ENCODE assay signal across 8 mouse cellular contexts in genomic region chr4:133087177-133087714, GRCm38 (mm10). TPM values are rescaled to one million over a fixed set of nuclear protein-coding genes. Genes with fewer than 3 reads are reported as not detected.
DNase-seq lines count a peak whose midpoint lies in the region; ATAC-seq and TF ChIP-seq lines count a peak whose summit lies in the region.

No protein-coding gene starts in this region.

- no peak overlapping the region for H3ac ChIP-seq in myocyte (ENCODE audit: control insufficient read depth, insufficient read length)

- peaks cover 69% of the 10 kb centered on the region for H3K4me1 ChIP-seq in forebrain, embryonic 15.5 days
- H3K4me1 ChIP-seq in forebrain, embryonic 10.5 days = peaks cover 67% of the 10 kb centered on the region
- peaks cover 54% of the 10 kb centered on the region for H3K4me1 ChIP-seq in liver, embryonic 11.5 days (replicated peaks; ENCODE audit: control insufficient read depth, insufficient read depth, low read length)
- H3K4me1 ChIP-seq in liver, postnatal 0 days (ENCODE audit: insufficient read depth) = peaks cover 45% of the 10 kb centered on the region
- peaks cover 34% of the 10 kb centered on the region for H3K4me1 ChIP-seq in embryonic fibroblast, embryonic 13.5 days (ENCODE audit: control insufficient read depth, insufficient read depth, low read length)

- TF ChIP-seq CTCF in liver, postnatal 0 days (IDR thresholded peaks at IDR 0.05; ENCODE audit: low read depth) = no peak
- TF ChIP-seq CTCF in embryonic fibroblast, embryonic 13.5 days (IDR thresholded peaks at IDR 0.05; ENCODE audit: borderline replicate concordance, insufficient read depth, low read length) = no peak

- no peak for TF ChIP-seq EP300 in liver, postnatal 0 days (IDR thresholded peaks at IDR 0.05; ENCODE audit: low read depth)

- no peak overlapping the region for H3K4me2 ChIP-seq in forebrain, embryonic 15.5 days (replicated peaks)
- H3K4me2 ChIP-seq in liver, embryonic 11.5 days = no peak overlapping the region
- no peak overlapping the region for H3K4me2 ChIP-seq in liver, postnatal 0 days (ENCODE audit: low read depth, low read length)
- peak overlapping the region; percentile 9 for H3K4me2 ChIP-seq in myocyte (ENCODE audit: low read depth)

- 0 out of 2 replicates have a peak overlapping the region, but pooled peaks have one; percentile 16 for H3K27ac ChIP-seq in forebrain, embryonic 15.5 days (replicated peaks)
- no peak overlapping the region; the same call in 1 of the 2 replicates for H3K27ac ChIP-seq in forebrain, embryonic 10.5 days
- peak overlapping the region; percentile 2; the same call in 1 of the 2 replicates for H3K27ac ChIP-seq in liver, embryonic 11.5 days (ENCODE audit: low read depth, low read length)
- H3K27ac ChIP-seq in liver, postnatal 0 days (ENCODE audit: low read depth) = no peak overlapping the region; the same call in 1 of the 2 replicates
- peak overlapping the region; percentile 71 for H3K27ac ChIP-seq in embryonic fibroblast, embryonic 13.5 days (ENCODE audit: insufficient read depth, low read length)

- ATAC-seq in forebrain, embryonic 15.5 days (replicated peaks) = no peak
- no peak for ATAC-seq in liver, embryonic 11.5 days (replicated peaks; ENCODE audit: low FRiP score)
- ATAC-seq in liver, postnatal 0 days = no peak

- no peaks in the 10 kb centered on the region for H3K36me3 ChIP-seq in forebrain, embryonic 15.5 days
- no peaks in the 10 kb centered on the region for H3K36me3 ChIP-seq in forebrain, embryonic 10.5 days (replicated peaks)
- H3K36me3 ChIP-seq in liver, embryonic 11.5 days (ENCODE audit: control insufficient read depth, insufficient read depth, low read length) = no peaks in the 10 kb centered on the region
- no peaks in the 10 kb centered on the region for H3K36me3 ChIP-seq in liver, postnatal 0 days (replicated peaks; ENCODE audit: insufficient read depth, low read length)
- no peaks in the 10 kb centered on the region for H3K36me3 ChIP-seq in myocyte (ENCODE audit: control insufficient read depth, insufficient read depth)

- H3K4me3 ChIP-seq in forebrain, embryonic 15.5 days = no peak overlapping the region
- H3K4me3 ChIP-seq in forebrain, embryonic 10.5 days = no peak overlapping the region
- H3K4me3 ChIP-seq in liver, embryonic 11.5 days (ENCODE audit: low read depth, low read length) = no peak overlapping the region
- H3K4me3 ChIP-seq in liver, postnatal 0 days (ENCODE audit: low read depth, low read length) = no peak overlapping the region
- no peak overlapping the region for H3K4me3 ChIP-seq in embryonic fibroblast, embryonic 13.5 days (ENCODE audit: insufficient read depth, low read length)
- H3K4me3 ChIP-seq in myocyte = no peak overlapping the region

- H3K9me3 ChIP-seq in forebrain, embryonic 15.5 days = no peaks in the 10 kb centered on the region
- H3K9me3 ChIP-seq in forebrain, embryonic 10.5 days = no peaks in the 10 kb centered on the region
- no peaks in the 10 kb centered on the region for H3K9me3 ChIP-seq in liver, embryonic 11.5 days (ENCODE audit: control insufficient read depth, low read length)
- no peaks in the 10 kb centered on the region for H3K9me3 ChIP-seq in liver, postnatal 0 days (ENCODE audit: low read length)

- no peak for TF ChIP-seq POLR2A in embryonic fibroblast, embryonic 13.5 days (IDR thresholded peaks at IDR 0.05; ENCODE audit: low read depth, low read length)
- TF ChIP-seq POLR2A in myocyte (IDR thresholded peaks at IDR 0.05; ENCODE audit: insufficient read length, low read depth) = no peak

- no peaks in the 10 kb centered on the region for H3K27me3 ChIP-seq in forebrain, embryonic 15.5 days
- peaks cover 73% of the 10 kb centered on the region for H3K27me3 ChIP-seq in forebrain, embryonic 10.5 days (ENCODE audit: poor library complexity, severe bottlenecking)
- peaks cover 20% of the 10 kb centered on the region for H3K27me3 ChIP-seq in liver, embryonic 11.5 days (replicated peaks; ENCODE audit: control insufficient read depth, insufficient read depth, low read length)
- 0 out of 2 replicates have a peak, but pooled peaks cover 6% of the 10 kb centered on the region for H3K27me3 ChIP-seq in liver, postnatal 0 days (ENCODE audit: insufficient read depth, low read length)
- H3K27me3 ChIP-seq in myocyte (ENCODE audit: control insufficient read depth, insufficient read depth, insufficient read length) = no peaks in the 10 kb centered on the region

- DNase-seq in forebrain, embryonic 10.5 days (ENCODE audit: extremely low spot score, low spot score) = no peak
- no peak for DNase-seq in liver, embryonic 11.5 days (ENCODE audit: low spot score)
- DNase-seq in liver, postnatal 0 days = no peak
- DNase-seq in left cerebral cortex, adult 18-20 months (ENCODE audit: low spot score in 2 of 2) = no peak
- no peak for DNase-seq in cerebellum, adult 11-12 months

- no peaks in the 10 kb centered on the region for H3K79me2 ChIP-seq in myocyte (ENCODE audit: control insufficient read depth, insufficient read depth)

- no peak overlapping the region for H3K9ac ChIP-seq in forebrain, embryonic 15.5 days (replicated peaks)
- no peak overlapping the region for H3K9ac ChIP-seq in liver, embryonic 11.5 days (ENCODE audit: low read depth, low read length)
- H3K9ac ChIP-seq in liver, postnatal 0 days (replicated peaks) = no peak overlapping the region

- 89% methylated on average over 6 of the region's 6 CpGs for WGBS in forebrain, embryonic 15.5 days
- WGBS in forebrain, embryonic 10.5 days = 89% methylated on average over 6 of the region's 6 CpGs
- WGBS in liver, embryonic 11.5 days = 88% methylated on average over 6 of the region's 6 CpGs
- WGBS in liver, postnatal 0 days (ENCODE audit: insufficient replicate concordance) = 71% methylated on average over 6 of the region's 6 CpGs

TF ChIP-seq in myocyte, 11 proteins besides CTCF, POLR2A, EP300 and RAD21:
- TF ChIP-seq SRF (IDR thresholded peaks at IDR 0.05; ENCODE audit: control insufficient read depth, insufficient read length, low read depth) = no peak
- TF ChIP-seq MYOG (IDR thresholded peaks at IDR 0.05; ENCODE audit: control insufficient read depth in 1 of 3, insufficient read depth in 1 of 3, insufficient read length in 2 of 3, low read depth in 2 of 3) = no peak
- no peak for TF ChIP-seq MAX (IDR thresholded peaks at IDR 0.05; ENCODE audit: low read depth)
- no peak for TF ChIP-seq TCF3 (IDR thresholded peaks at IDR 0.05; ENCODE audit: insufficient read length, low read depth)
- no peak for TF ChIP-seq REST (IDR thresholded peaks at IDR 0.05; ENCODE audit: insufficient read depth, insufficient read length)
- no peak for TF ChIP-seq TCF12 (IDR thresholded peaks at IDR 0.05; ENCODE audit: insufficient read depth, poor library complexity, severe bottlenecking)
- no peak for TF ChIP-seq E2F4 (IDR thresholded peaks at IDR 0.05; ENCODE audit: insufficient read depth)
- no peak for TF ChIP-seq MYOD1 (IDR thresholded peaks at IDR 0.05; ENCODE audit: control insufficient read depth in 1 of 3, insufficient read length in 2 of 3, low read depth in 2 of 3)
- TF ChIP-seq CEBPB (IDR thresholded peaks at IDR 0.05; ENCODE audit: insufficient read depth, poor library complexity, severe bottlenecking) = no peak
- peak; percentile 22 for TF ChIP-seq POLR2AphosphoS2 (IDR thresholded peaks at IDR 0.05; ENCODE audit: insufficient read length, low read depth)
- peak; percentile 17 for TF ChIP-seq USF1 (IDR thresholded peaks at IDR 0.05; ENCODE audit: low read depth)
TF ChIP-seq in myocyte: peak in this region for 2.

RNA-seq across cellular contexts. Expression of gene Wasf2, which starts 43.1 kb away (rescaled TPM):
- 31.8 and 33.6 TPM in 2 replicates for polyA plus RNA-seq in forebrain, embryonic 15.5 days (2015; fragmentation: Nextera tagmentation; extraction: Ambion mirVana)
- polyA plus RNA-seq in forebrain, embryonic 10.5 days (2016; fragmentation: Nextera tagmentation; extraction: Ambion mirVana) = 47.4 and 49.1 TPM in 2 replicates
- 32.1 and 42.2 TPM in 2 replicates for polyA plus RNA-seq in liver, embryonic 11.5 days (2014; fragmentation: Nextera tagmentation; extraction: Ambion mirVana)
- 35.8 and 43.1 TPM in 2 replicates for polyA plus RNA-seq in liver, postnatal 0 days (2015; fragmentation: Nextera tagmentation; extraction: Ambion mirVana)
- polyA plus RNA-seq in embryonic fibroblast, embryonic 13.5 days (2011; ENCODE audit: insufficient read length, low read depth, missing spikeins) = 101 and 107 TPM in 2 replicates
- polyA plus RNA-seq in myocyte (2012; fragmentation: generic; extraction: Trizol) = 62.0 TPM
- total RNA-seq in left cerebral cortex, adult 18-20 months (2021) = 10 to 100 TPM; 25.7 to 28.2 TPM

Comparison
In these comparisons a context has a peak if more than half of its experiments do, and no peak if none do; other contexts are left out.
1. H3K27ac ChIP-seq: peak in forebrain, embryonic 15.5 days (single experiment), liver, embryonic 11.5 days (single experiment) and embryonic fibroblast, embryonic 13.5 days (single experiment); none in forebrain, embryonic 10.5 days (single experiment) and liver, postnatal 0 days (single experiment).